Mouse (Mus musculus): ENCODE results near the gene Rassf3.

The Rassf3 gene

GRCm38 (mm10) chr10:121365781-121366272, 110.3 kb downstream of the Rassf3 start:
- peak; percentile 37 to 59 for DNase-seq (ENCODE audit: low spot score in 2 of 2)

GRCm38 (mm10) chr10:121364801-121365564, 111.2 kb downstream of the Rassf3 start, which contains the start of gene Gns:
Gene Gns, plus strand, starts transcription at chr10:121365090.
- DNase-seq (ENCODE audit: low spot score in 2 of 2) = peak; percentile 80 to 81

- DNase-seq (ENCODE audit: low spot score in 2 of 2) = no peak
These were observed 111.8 kb downstream of the Rassf3 start for GRCm38 (mm10) chr10:121364306-121364705.

GRCm38 (mm10) chr10:121363201-121363600, 112.9 kb downstream of the Rassf3 start:
- no peak for DNase-seq (ENCODE audit: low spot score in 2 of 2)

GRCm38 (mm10) chr10:121360358-121360757, 115.8 kb downstream of the Rassf3 start:
- no peak for DNase-seq (ENCODE audit: low spot score in 2 of 2)

Data from spleen, postnatal 36 days (tissue).